Mouse (Mus musculus): ENCODE results near the gene Csrnp2.

GRCm38 (mm10) chr15:100468295-100469188 is 26.7 kb downstream of the Csrnp2 start, which contains the start of gene Letmd1:
- TF ChIP-seq CTCF (IDR thresholded peaks at IDR 0.05) (peak; percentile 82), EP300 (IDR thresholded peaks at IDR 0.05) (no peak)

Data from lung, postnatal 0 days (tissue).